Mouse (Mus musculus) hindbrain, embryonic 16.5 days (tissue): ENCODE measurements at regions not wholly inside any gene's neighbourhood (a gene's known extent, or its start where the extent isn't known, plus 50 kb on each side); places are given as distances from the start of the nearest gene placed in this dataset.

Experiments
- ATAC-seq: fragments of 200-750 bp; cut with Nextera tagmentation; 2 replicates; pipeline ENCODE4 v1.8.0; 2017; ENCODE audit warnings: moderate TSS enrichment, moderate library complexity
- H3K27ac ChIP-seq: fragments of 300-500 bp; sonication (generic); 2 replicates; pipeline ENCODE4 v1.5.1; 2014; ENCODE audit warnings: low read depth, mild to moderate bottlenecking, control low read depth, low read length, moderate library complexity
- H3K27me3 ChIP-seq: fragments of 300-500 bp; sonication (generic); replicated peaks from 2 replicates; pipeline ENCODE4 v1.6.1; 2014; ENCODE audit warnings: low read length; ENCODE audit not compliant: control insufficient read depth, insufficient read depth
- H3K36me3 ChIP-seq: fragments of 300-500 bp; sonication (generic); 2 replicates; pipeline ENCODE4 v1.6.1; 2014; ENCODE audit warnings: mild to moderate bottlenecking, low read length, moderate library complexity, mixed read lengths; ENCODE audit not compliant: control insufficient read depth, insufficient read depth
- H3K4me1 ChIP-seq: fragments of 300-500 bp; sonication (generic); 2 replicates; pipeline ENCODE4 v1.6.1; 2014; ENCODE audit warnings: low read depth, low read length; ENCODE audit not compliant: control insufficient read depth, insufficient read depth
- H3K4me2 ChIP-seq: fragments of 300-500 bp; sonication (generic); 2 replicates; pipeline ENCODE4 v1.6.1; 2014; ENCODE audit warnings: mild to moderate bottlenecking, low read length, control low read depth, moderate library complexity
- H3K4me3 ChIP-seq: fragments of 300-500 bp; sonication (generic); 2 replicates; pipeline ENCODE4 v1.5.1; 2014; ENCODE audit warnings: mild to moderate bottlenecking, low read length, control low read depth, moderate library complexity
- H3K9ac ChIP-seq: fragments of 300-500 bp; sonication (generic); 2 replicates; pipeline ENCODE4 v1.6.1; 2014; ENCODE audit warnings: low read depth, mild to moderate bottlenecking, control low read depth, low read length, moderate library complexity
- H3K9me3 ChIP-seq: fragments of 300-500 bp; sonication (generic); 2 replicates; pipeline ENCODE4 v1.6.1; 2014; ENCODE audit warnings: mild to moderate bottlenecking, low read length, moderate library complexity; ENCODE audit not compliant: control insufficient read depth
- WGBS: fragments of 180-500 bp; shearing (Covaris S2); extraction: QIAGEN DNeasy Blood & Tissue Kit; methylation state at CpG from one replicate; pipeline ENCODE4 v1.1.7; 2014; 5-methylcytosine and 5-hydroxymethylcytosine counted together

GRCm38 (mm10) chr11:24341650-24342049, 263.8 kb downstream of the Bcl11a start:
- H3K4me1 ChIP-seq, result no peaks in the 10 kb centered on the region; the same call in 1 of the 2 replicates
- ATAC-seq, result no peak
- no peaks in the 10 kb centered on the region for H3K36me3 ChIP-seq
- no peak overlapping the region for H3K27ac ChIP-seq
- WGBS, result 71% methylated on average over 3 of the region's 3 CpGs
- H3K9me3 ChIP-seq, result no peaks in the 10 kb centered on the region
- no peaks in the 10 kb centered on the region; the same call in 1 of the 2 replicates for H3K27me3 ChIP-seq
- no peak overlapping the region for H3K9ac ChIP-seq
- no peak overlapping the region for H3K4me2 ChIP-seq
- no peak overlapping the region for H3K4me3 ChIP-seq

- no peak overlapping the region for H3K9ac ChIP-seq
- peaks cover 4% of the 10 kb centered on the region for H3K4me1 ChIP-seq
- no peak overlapping the region for H3K4me3 ChIP-seq
- H3K4me2 ChIP-seq, result no peak overlapping the region
- H3K9me3 ChIP-seq, result no peaks in the 10 kb centered on the region
- H3K36me3 ChIP-seq, result no peaks in the 10 kb centered on the region
- no peak overlapping the region for H3K27ac ChIP-seq
- no peak for ATAC-seq
- 50% methylated on average over 2 of the region's 2 CpGs for WGBS
- H3K27me3 ChIP-seq, result no peaks in the 10 kb centered on the region; the same call in 1 of the 2 replicates
Measured at GRCm38 (mm10) chr11:24342176-24342575, 264.3 kb downstream of the Bcl11a start.

- H3K4me2 ChIP-seq, result no peak overlapping the region
- no peaks in the 10 kb centered on the region for H3K27me3 ChIP-seq
- no peak for ATAC-seq
- WGBS, result 94% methylated on average over 2 of the region's 2 CpGs
- H3K4me3 ChIP-seq, result no peak overlapping the region
- H3K9me3 ChIP-seq, result no peaks in the 10 kb centered on the region
- no peaks in the 10 kb centered on the region for H3K36me3 ChIP-seq
- no peak overlapping the region for H3K27ac ChIP-seq
- peaks cover 6% of the 10 kb centered on the region for H3K4me1 ChIP-seq
- no peak overlapping the region for H3K9ac ChIP-seq
Measured at GRCm38 (mm10) chr11:24342732-24343131, 264.9 kb downstream of the Bcl11a start.

GRCm38 (mm10) chr11:24347225-24347624, 269.4 kb downstream of the Bcl11a start:
- Histone ChIP-seq H3K4me1 (peaks cover 9% of the 10 kb centered on the region), H3K9ac (no peak overlapping the region), H3K36me3 (no peaks in the 10 kb centered on the region), H3K27me3 (no peaks in the 10 kb centered on the region), H3K4me2 (no peak overlapping the region), H3K9me3 (no peaks in the 10 kb centered on the region), H3K27ac (no peak overlapping the region), H3K4me3 (no peak overlapping the region)
- ATAC-seq, result no peak; the same call in 1 of the 2 replicates
- 22% methylated on average over 12 of the region's 12 CpGs for WGBS

- no peak for ATAC-seq
Measured at GRCm38 (mm10) chr11:24348741-24349140, 270.9 kb downstream of the Bcl11a start.

GRCm38 (mm10) chr11:24349967-24350643, 272.2 kb downstream of the Bcl11a start:
- no peak overlapping the region for H3K4me3 ChIP-seq
- ATAC-seq, result no peak
- H3K9ac ChIP-seq, result no peak overlapping the region
- no peaks in the 10 kb centered on the region for H3K36me3 ChIP-seq
- peaks cover 9% of the 10 kb centered on the region for H3K4me1 ChIP-seq
- H3K27ac ChIP-seq, result no peak overlapping the region
- no peaks in the 10 kb centered on the region for H3K9me3 ChIP-seq
- H3K27me3 ChIP-seq, result 0 out of 2 replicates have a peak, but pooled peaks cover 2% of the 10 kb centered on the region
- H3K4me2 ChIP-seq, result no peak overlapping the region
- 26% methylated on average over 10 of the region's 10 CpGs for WGBS

More at GRCm38 (mm10) chr11:24348741-24349140, 270.9 kb downstream of the Bcl11a start:
- H3K9me3 ChIP-seq, result no peaks in the 10 kb centered on the region
- 66% methylated on average over 4 of the region's 4 CpGs for WGBS
- no peak overlapping the region for H3K9ac ChIP-seq
- no peaks in the 10 kb centered on the region for H3K27me3 ChIP-seq
- H3K4me1 ChIP-seq, result peaks cover 9% of the 10 kb centered on the region
- H3K27ac ChIP-seq, result no peak overlapping the region
- H3K36me3 ChIP-seq, result no peaks in the 10 kb centered on the region
- no peak overlapping the region for H3K4me3 ChIP-seq
- H3K4me2 ChIP-seq, result no peak overlapping the region

- WGBS, result 88% methylated on average over 4 of the region's 4 CpGs
- Histone ChIP-seq H3K4me3 (no peak overlapping the region), H3K4me2 (no peak overlapping the region), H3K9me3 (no peaks in the 10 kb centered on the region), H3K36me3 (no peaks in the 10 kb centered on the region), H3K9ac (no peak overlapping the region), H3K27me3 (0 out of 2 replicates have a peak, but pooled peaks cover 2% of the 10 kb centered on the region), H3K4me1 (peaks cover 9% of the 10 kb centered on the region), H3K27ac (no peak overlapping the region)
- no peak for ATAC-seq
Measured at GRCm38 (mm10) chr11:24350839-24351238, 273.0 kb downstream of the Bcl11a start.

- 95% methylated on average over 3 of the region's 3 CpGs for WGBS
- Histone ChIP-seq H3K9me3 (no peaks in the 10 kb centered on the region), H3K4me2 (no peak overlapping the region), H3K9ac (no peak overlapping the region), H3K4me3 (no peak overlapping the region), H3K27ac (no peak overlapping the region), H3K36me3 (no peaks in the 10 kb centered on the region), H3K27me3 (0 out of 2 replicates have a peak, but pooled peaks cover 2% of the 10 kb centered on the region), H3K4me1 (peaks cover 6% of the 10 kb centered on the region)
- ATAC-seq, result no peak
Measured at GRCm38 (mm10) chr11:24352071-24352470, 274.2 kb downstream of the Bcl11a start.

- Histone ChIP-seq H3K36me3 (no peaks in the 10 kb centered on the region), H3K9ac (no peak overlapping the region), H3K27me3 (0 out of 2 replicates have a peak, but pooled peaks cover 2% of the 10 kb centered on the region), H3K4me2 (no peak overlapping the region), H3K27ac (no peak overlapping the region), H3K9me3 (no peaks in the 10 kb centered on the region), H3K4me3 (no peak overlapping the region), H3K4me1 (peaks cover 3% of the 10 kb centered on the region; the same call in 1 of the 2 replicates)
- 69% methylated on average over 1 of the region's 1 CpGs for WGBS
- ATAC-seq, result no peak
Measured at GRCm38 (mm10) chr11:24353056-24353455, 275.2 kb downstream of the Bcl11a start.
